Mouse (Mus musculus) ES-E14 (cell line): ENCODE measurements around the gene Gm10842. TPM values are rescaled to one million over a fixed set of nuclear protein-coding genes. Genes with fewer than 3 reads are reported as not detected.
A peak's percentile ranks its signal among the peaks of the same experiment; 100 is the strongest.

ENCODE experiments used
- DNase-seq: peaks from one replicate; pipeline ENCODE4 v3.0.0-alpha.2; 2013; ENCODE audit warnings: low read depth, low spot score
- H3K27ac ChIP-seq: 2 replicates; pipeline ENCODE4 v1.5.1; 2012; ENCODE audit warnings: low read depth, mild to moderate bottlenecking, low read length, moderate library complexity, mixed read lengths; ENCODE audit not compliant: poor library complexity, insufficient read depth, severe bottlenecking
- H3K36me3 ChIP-seq: 2 replicates; pipeline ENCODE4 v1.6.1; 2012; ENCODE audit warnings: mild to moderate bottlenecking, low read length, moderate library complexity, mixed read lengths; ENCODE audit not compliant: control insufficient read depth, poor library complexity, insufficient read depth, severe bottlenecking
- H3K4me1 ChIP-seq, 2 experiments: fragments of 150-350 bp in 1 of 2; sonication (generic) in 1 of 2; 2 replicates each; pipeline ENCODE4 v1.6.1; 2012; ENCODE audit warnings: low read length in 2 of 2, mild to moderate bottlenecking in 1 of 2, mixed read lengths in 1 of 2; ENCODE audit not compliant: control insufficient read depth in 2 of 2, insufficient read depth in 2 of 2, poor library complexity in 1 of 2
- H3K4me3 ChIP-seq, 2 experiments: fragments of 150-350 bp in 1 of 2; sonication (generic) in 1 of 2; 2 replicates each; pipeline ENCODE4 v1.5.1; 2012; ENCODE audit warnings: low read length in 2 of 2, low read depth in 1 of 2, mild to moderate bottlenecking in 1 of 2, mixed read lengths in 1 of 2; ENCODE audit not compliant: insufficient read depth in 1 of 2, poor library complexity in 1 of 2, severe bottlenecking in 1 of 2
- H3K9ac ChIP-seq: 2 replicates; pipeline ENCODE4 v1.6.1; 2012; ENCODE audit warnings: low read depth, mild to moderate bottlenecking, low read length, mixed read lengths; ENCODE audit not compliant: poor library complexity, insufficient read depth, severe bottlenecking
- H3K9me3 ChIP-seq: fragments of 150-350 bp; sonication (generic); 2 replicates; pipeline ENCODE4 v1.6.1; 2012; ENCODE audit warnings: low read depth, mild to moderate bottlenecking, low read length; ENCODE audit not compliant: control insufficient read depth, insufficient read depth
- CHD2 ChIP-seq: IDR thresholded peaks from 2 replicates; pipeline ENCODE4 v1.6.1; 2014; ENCODE audit warnings: mild to moderate bottlenecking, low read depth, low read length, inconsistent platforms
- HCFC1 ChIP-seq: IDR thresholded peaks from 2 replicates; pipeline ENCODE4 v1.6.1; 2012; ENCODE audit warnings: low read length, inconsistent platforms, borderline replicate concordance; ENCODE audit not compliant: insufficient read depth
- MAFK ChIP-seq: IDR thresholded peaks from 2 replicates; pipeline ENCODE4 v1.6.1; 2014; ENCODE audit warnings: mild to moderate bottlenecking, low read depth, low read length, inconsistent platforms; ENCODE audit not compliant: insufficient read depth
- ZC3H11A ChIP-seq: IDR thresholded peaks from 2 replicates; pipeline ENCODE4 v1.6.1; 2012; ENCODE audit warnings: low read depth, mild to moderate bottlenecking, inconsistent platforms, low read length, borderline replicate concordance
- ZNF384 ChIP-seq: IDR thresholded peaks from 2 replicates; pipeline ENCODE4 v1.6.1; 2012; ENCODE audit warnings: low read depth, low read length, inconsistent platforms
- in situ Hi-C, 2 experiments: fragments of 600-800 bp; cut with MboI; formaldehyde crosslinking; loops; one replicate each; pipeline ENCODE4 v1.15.1; 2025; ENCODE audit warnings: low sequenced_read_pairs in 2 of 2, inconsistent platforms in 1 of 2; ENCODE audit not compliant: unreplicated experiment in 2 of 2
- total RNA-seq: library from RNA; depleted of rRNA; stranded (reverse); fragments of 300-350 nt; gene quantifications from 2 replicates; pipeline ENCODE4 v1.2.3, GENCODE M21; 2012; rRNA removed

The Gm10842 gene
- total RNA-seq, 1 experiment = not detected

GRCm38 (mm10) chr11:105182461-105182855 lies 35.8 kb downstream of the Gm10842 start:
- Histone ChIP-seq H3K9me3 (no peaks in the 10 kb centered on the region), H3K9ac (peak overlapping the region; percentile 98), H3K4me3 (peak overlapping the region; percentile 76 to 98), H3K36me3 (peaks cover 2% of the 10 kb centered on the region), H3K4me1 (peaks cover 0 to 2% of the 10 kb centered on the region in 2 experiments; a peak in 2 of 4 replicates), H3K27ac (peak overlapping the region; percentile 87)
- in situ Hi-C loops = no loop called here
- no peak for DNase-seq
- TF ChIP-seq HCFC1 (no peak), CHD2 (no peak), MAFK (no peak), ZC3H11A (no peak), ZNF384 (no peak)

GRCm38 (mm10) chr11:105184678-105185077 lies 38.0 kb downstream of the Gm10842 start:
- in situ Hi-C loops = no loop called here
- Histone ChIP-seq H3K9me3 (no peaks in the 10 kb centered on the region), H3K36me3 (peaks cover 2% of the 10 kb centered on the region), H3K4me1 (peaks cover 0 to 2% of the 10 kb centered on the region in 2 experiments; a peak in 2 of 4 replicates), H3K9ac (no peak overlapping the region), H3K27ac (no peak overlapping the region), H3K4me3 (no peak overlapping the region)
- TF ChIP-seq ZC3H11A (no peak), CHD2 (no peak), HCFC1 (no peak), MAFK (no peak), ZNF384 (no peak)
- DNase-seq = no peak

GRCm38 (mm10) chr11:105192186-105192585 lies 45.5 kb downstream of the Gm10842 start:
- Histone ChIP-seq H3K4me1 (no peaks in the 10 kb centered on the region; a peak in 2 of 4 replicates), H3K4me3 (no peak overlapping the region), H3K27ac (no peak overlapping the region), H3K9me3 (no peaks in the 10 kb centered on the region), H3K36me3 (peaks cover 3% of the 10 kb centered on the region; the same call in 1 of the 2 replicates), H3K9ac (no peak overlapping the region)
- TF ChIP-seq ZC3H11A (no peak), MAFK (no peak), ZNF384 (no peak), CHD2 (no peak), HCFC1 (no peak)
- in situ Hi-C loops = no loop called here
- no peak for DNase-seq

Other genes with a start within 250 kb of the Gm10842 start
- 0.31 TPM in 1 of 2 replicates, not detected in the other for gene Efcab3, start 83.3 kb upstream of the Gm10842 start, total RNA-seq
- gene Mettl2, start 20.5 kb upstream of the Gm10842 start, total RNA-seq = 44.2 and 57.6 TPM in 2 replicates
- 75.5 and 96.2 TPM in 2 replicates for gene Tlk2, start 31.9 kb downstream of the Gm10842 start, total RNA-seq
- 15.9 and 16.5 TPM in 2 replicates for gene Mrc2, start 145.8 kb downstream of the Gm10842 start, total RNA-seq